In genomic region chr10:13100061-13100648, GRCm38 (mm10) we compare ENCODE assay signal across 20 mouse cellular contexts. TPM values are rescaled to one million over a fixed set of nuclear protein-coding genes. Genes with fewer than 3 reads are reported as not detected.
DNase-seq lines count a peak whose midpoint lies in the region; ATAC-seq and TF ChIP-seq lines count a peak whose summit lies in the region.
"Had no signal": no experiment of that assay in that cellular context is flagged by ENCODE, and none has a peak within 500 bp of the region (broad histone marks: within the 10 kb centered on the region; RNA-seq: fewer than 3 reads in every experiment).

No protein-coding gene starts in this region.

- peaks cover 55% of the 10 kb centered on the region for H3K4me1 ChIP-seq in heart, embryonic 13.5 days
- H3K4me1 ChIP-seq in heart, embryonic 10.5 days: 0 out of 2 replicates have a peak, but pooled peaks cover 6% of the 10 kb centered on the region
- peaks cover 10% of the 10 kb centered on the region for H3K4me1 ChIP-seq in lung, embryonic 14.5 days (ENCODE audit: insufficient read depth)
- H3K4me1 ChIP-seq in intestine, embryonic 14.5 days (replicated peaks; ENCODE audit: control insufficient read depth, insufficient read depth, low read length): peaks cover 9% of the 10 kb centered on the region
- peaks cover 16% of the 10 kb centered on the region; the same call in 1 of the 2 replicates for H3K4me1 ChIP-seq in stomach, embryonic 14.5 days (ENCODE audit: control insufficient read depth, insufficient read depth, low read length)
- H3K4me1 ChIP-seq: forebrain, embryonic 13.5 days; midbrain, embryonic 15.5 days had no signal

- H3K9ac ChIP-seq in heart, embryonic 13.5 days: no peak overlapping the region
- H3K9ac ChIP-seq in lung, embryonic 14.5 days: no peak overlapping the region
- H3K9ac ChIP-seq in intestine, embryonic 14.5 days (ENCODE audit: low read length): no peak overlapping the region
- no peak overlapping the region for H3K9ac ChIP-seq in stomach, embryonic 14.5 days (replicated peaks; ENCODE audit: low read depth, low read length)
- H3K9ac ChIP-seq: forebrain, embryonic 13.5 days; liver, postnatal 0 days; midbrain, embryonic 15.5 days had no signal

- H3K36me3 ChIP-seq in heart, embryonic 13.5 days: 0 out of 2 replicates have a peak, but pooled peaks cover 2% of the 10 kb centered on the region
- H3K36me3 ChIP-seq in heart, embryonic 10.5 days: peaks cover 7% of the 10 kb centered on the region
- H3K36me3 ChIP-seq in lung, embryonic 14.5 days (ENCODE audit: insufficient read depth): no peaks in the 10 kb centered on the region
- H3K36me3 ChIP-seq in intestine, embryonic 14.5 days (ENCODE audit: control insufficient read depth, insufficient read depth, low read length): no peaks in the 10 kb centered on the region
- no peaks in the 10 kb centered on the region for H3K36me3 ChIP-seq in stomach, embryonic 14.5 days (ENCODE audit: control insufficient read depth, insufficient read depth, low read length)
- H3K36me3 ChIP-seq: G1E; midbrain, embryonic 15.5 days had no signal

- intact Hi-C loops in left cerebral cortex, postnatal 36 days (cut with DNase I): no loop called here

- ATAC-seq in heart, embryonic 13.5 days (ENCODE audit: extremely low read depth, insufficient number of reproducible peaks, low FRiP score, low TSS enrichment): no peak
- no peak for ATAC-seq in lung, embryonic 14.5 days (ENCODE audit: insufficient read depth)
- ATAC-seq in intestine, embryonic 14.5 days (replicated peaks; ENCODE audit: low FRiP score, low TSS enrichment, low read depth): peak; percentile 79
- ATAC-seq in stomach, embryonic 14.5 days (ENCODE audit: insufficient number of reproducible peaks, insufficient read depth, low FRiP score, low read depth): peak; percentile 88
- ATAC-seq: forebrain, embryonic 13.5 days; liver, postnatal 0 days; midbrain, embryonic 15.5 days had no signal

- peak overlapping the region; percentile 1; the same call in 1 of the 2 replicates for H3K27ac ChIP-seq in heart, embryonic 13.5 days (replicated peaks)
- H3K27ac ChIP-seq in heart, embryonic 10.5 days: no peak overlapping the region
- H3K27ac ChIP-seq in lung, embryonic 14.5 days (ENCODE audit: low read depth): peak overlapping the region; percentile 73
- H3K27ac ChIP-seq in intestine, embryonic 14.5 days (ENCODE audit: low read depth): peak overlapping the region; percentile 47
- peak overlapping the region; percentile 84 for H3K27ac ChIP-seq in stomach, embryonic 14.5 days (ENCODE audit: low read length)
- H3K27ac ChIP-seq: forebrain, embryonic 13.5 days; layer of hippocampus, adult 2 months; midbrain, embryonic 15.5 days had no signal

- TF ChIP-seq CTCF in lung, embryonic 14.5 days (IDR thresholded peaks at IDR 0.05; ENCODE audit: low read depth): no peak

- H3K4me2 ChIP-seq in heart, embryonic 13.5 days: no peak overlapping the region
- peak overlapping the region; percentile 15; the same call in 1 of the 2 replicates for H3K4me2 ChIP-seq in lung, embryonic 14.5 days
- H3K4me2 ChIP-seq in intestine, embryonic 14.5 days (ENCODE audit: low read length): peak overlapping the region; percentile 20; the same call in 1 of the 2 replicates
- H3K4me2 ChIP-seq in stomach, embryonic 14.5 days (replicated peaks; ENCODE audit: low read depth, low read length): no peak overlapping the region
- H3K4me2 ChIP-seq: forebrain, embryonic 13.5 days; midbrain, embryonic 15.5 days had no signal

- no peaks in the 10 kb centered on the region for H3K27me3 ChIP-seq in heart, embryonic 13.5 days (replicated peaks)
- H3K27me3 ChIP-seq in heart, embryonic 10.5 days (ENCODE audit: insufficient read depth, poor library complexity, severe bottlenecking): no peaks in the 10 kb centered on the region
- no peaks in the 10 kb centered on the region for H3K27me3 ChIP-seq in lung, embryonic 14.5 days (ENCODE audit: insufficient read depth, low read length)
- H3K27me3 ChIP-seq in intestine, embryonic 14.5 days (replicated peaks; ENCODE audit: control insufficient read depth, insufficient read depth, low read length): no peaks in the 10 kb centered on the region
- no peaks in the 10 kb centered on the region for H3K27me3 ChIP-seq in stomach, embryonic 14.5 days (ENCODE audit: control insufficient read depth, insufficient read depth, low read length)
- H3K27me3 ChIP-seq: forebrain, embryonic 13.5 days; midbrain, embryonic 15.5 days had no signal

- WGBS in heart, embryonic 13.5 days: 78% methylated on average over 6 of the region's 6 CpGs
- 86% methylated on average over 6 of the region's 6 CpGs for WGBS in heart, embryonic 10.5 days
- WGBS in lung, embryonic 14.5 days: 68% methylated on average over 6 of the region's 6 CpGs
- WGBS in intestine, embryonic 14.5 days: 80% methylated on average over 6 of the region's 6 CpGs
- WGBS in stomach, embryonic 14.5 days: 68% methylated on average over 6 of the region's 6 CpGs

- no peak for DNase-seq in heart, embryonic 10.5 days (ENCODE audit: low spot score)
- DNase-seq in lung, embryonic 14.5 days: peak; percentile 72
- DNase-seq in lung, postnatal 14 days: no peak
- DNase-seq in intestine, embryonic 14.5 days (ENCODE audit: low spot score): peak; percentile 51
- no peak for DNase-seq in testis, postnatal 14 days (ENCODE audit: low spot score)
- DNase-seq in left cerebral cortex, postnatal 36 days (ENCODE audit: low spot score in 2 of 2): no peak
- DNase-seq: adrenal gland, postnatal 25 days; cerebellum, adult 11 months; cerebellum, postnatal 14 days; embryo, embryonic 11 days; liver, postnatal 0 days; thymus, adult 2 months had no signal

- no peak overlapping the region for H3K4me3 ChIP-seq in heart, embryonic 13.5 days
- no peak overlapping the region for H3K4me3 ChIP-seq in heart, embryonic 10.5 days
- H3K4me3 ChIP-seq in lung, embryonic 14.5 days (ENCODE audit: low read depth, low read length): no peak overlapping the region
- H3K4me3 ChIP-seq in intestine, embryonic 14.5 days (ENCODE audit: low read depth, low read length): no peak overlapping the region
- no peak overlapping the region for H3K4me3 ChIP-seq in stomach, embryonic 14.5 days (ENCODE audit: low read depth, low read length)
- H3K4me3 ChIP-seq: forebrain, embryonic 13.5 days; layer of hippocampus, adult 2 months; midbrain, embryonic 15.5 days; myocyte had no signal

- H3K9me3 ChIP-seq in heart, embryonic 13.5 days: 0 out of 2 replicates have a peak, but pooled peaks cover 3% of the 10 kb centered on the region
- H3K9me3 ChIP-seq in heart, embryonic 10.5 days: no peaks in the 10 kb centered on the region
- no peaks in the 10 kb centered on the region for H3K9me3 ChIP-seq in lung, embryonic 14.5 days (ENCODE audit: low read depth, low read length)
- no peaks in the 10 kb centered on the region for H3K9me3 ChIP-seq in intestine, embryonic 14.5 days (ENCODE audit: control insufficient read depth, low read length)
- H3K9me3 ChIP-seq in stomach, embryonic 14.5 days (ENCODE audit: control insufficient read depth, low read depth, low read length): peaks cover 6% of the 10 kb centered on the region; the same call in 1 of the 2 replicates
- H3K9me3 ChIP-seq: forebrain, embryonic 13.5 days; G1E; midbrain, embryonic 15.5 days had no signal

RNA-seq across cellular contexts. Expression of gene Plagl1, which starts 39.9 kb away (rescaled TPM):
- polyA plus RNA-seq in heart, embryonic 13.5 days (2015; fragmentation: Nextera tagmentation; extraction: Ambion mirVana): 202 and 217 TPM in 2 replicates
- 206 and 245 TPM in 2 replicates for polyA plus RNA-seq in heart, embryonic 10.5 days (2016; fragmentation: Nextera tagmentation; extraction: Ambion mirVana)
- polyA plus RNA-seq in lung, embryonic 14.5 days (2014; fragmentation: Nextera tagmentation; extraction: Ambion mirVana): 206 and 216 TPM in 2 replicates
- polyA plus RNA-seq in intestine, embryonic 14.5 days (2014; fragmentation: Nextera tagmentation; extraction: Ambion mirVana): 266 and 288 TPM in 2 replicates
- polyA plus RNA-seq in stomach, embryonic 14.5 days (2014; fragmentation: Nextera tagmentation; extraction: Ambion mirVana): 466 and 470 TPM in 2 replicates
- total RNA-seq in left cerebral cortex, postnatal 36 days (2021): 10 to 100 TPM; 16.8 to 20.2 TPM
- total RNA-seq: megakaryocyte-erythroid progenitor cell, adult 5-6 weeks had no signal

Comparison
In these comparisons a context has a peak if more than half of its experiments do, and no peak if none do; other contexts are left out.
1. DNase-seq: peak in lung, embryonic 14.5 days (single experiment) and intestine, embryonic 14.5 days (single experiment); none in heart, embryonic 10.5 days (single experiment), lung, postnatal 14 days (single experiment), testis, postnatal 14 days (single experiment) and left cerebral cortex, postnatal 36 days (0 of 2).
2. ATAC-seq: peak in intestine, embryonic 14.5 days (single experiment) and stomach, embryonic 14.5 days (single experiment); none in heart, embryonic 13.5 days (single experiment) and lung, embryonic 14.5 days (single experiment).
3. H3K4me2 ChIP-seq: peak in lung, embryonic 14.5 days (single experiment) and intestine, embryonic 14.5 days (single experiment); none in heart, embryonic 13.5 days (single experiment) and stomach, embryonic 14.5 days (single experiment).